Mouse (Mus musculus): ENCODE measurements at regions not wholly inside any gene's neighbourhood (a gene's known extent, or its start where the extent isn't known, plus 50 kb on each side); places are given as distances from the start of the nearest gene placed in this dataset.

GRCm38 (mm10) chr9:71058655-71059054, 106.6 kb upstream of the Lipc start:
- TF ChIP-seq CTCF (IDR thresholded peaks at IDR 0.05; ENCODE audit: low read depth) (no peak), EP300 (optimal IDR thresholded peaks at IDR 0.05) (no peak)
